Mouse (Mus musculus): ENCODE data around the gene Rpl37a.

Rpl37a gene

DNA sequence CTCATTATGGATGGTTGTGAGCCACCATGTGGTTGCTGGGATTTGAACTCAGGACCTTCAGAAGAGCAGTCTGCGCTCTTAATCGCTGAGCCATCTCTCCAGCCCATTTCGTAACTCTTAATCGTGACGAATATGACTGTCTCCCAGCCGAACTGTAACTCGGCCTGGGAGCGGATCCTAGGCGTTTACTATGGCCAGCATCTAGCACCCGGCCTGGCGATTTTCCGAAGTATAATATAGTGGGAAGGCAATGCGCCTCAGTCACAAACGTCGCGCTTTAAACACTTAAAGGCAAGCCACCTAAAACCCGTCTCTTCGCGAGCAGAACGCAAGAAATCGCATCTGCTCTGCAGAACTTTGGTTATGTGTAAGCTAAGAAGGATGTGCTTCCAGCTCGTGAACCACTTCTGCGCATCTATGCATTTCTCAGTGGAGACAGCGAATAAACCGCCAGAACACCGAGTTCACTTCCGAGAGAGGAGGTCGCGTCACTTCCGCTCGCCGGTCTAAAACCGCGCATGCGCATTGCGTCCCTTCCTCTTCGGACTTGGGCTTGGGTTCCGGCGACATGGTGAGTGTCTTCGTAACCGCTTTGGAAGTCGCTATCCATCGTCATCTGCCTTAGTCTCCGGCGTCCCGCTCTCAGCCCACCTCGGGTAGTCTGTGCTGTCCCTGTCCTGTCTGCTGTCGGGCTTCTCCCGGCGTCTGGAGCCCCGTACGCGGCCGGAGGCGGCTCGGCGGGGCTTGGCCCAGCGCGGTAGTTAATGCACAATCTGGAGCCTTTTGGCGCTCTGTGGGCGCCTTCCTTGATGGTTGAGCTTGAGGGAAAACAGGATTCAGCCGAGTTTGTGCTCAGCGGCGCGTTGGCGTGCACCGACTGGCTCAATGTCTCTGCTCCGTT lies at the start of gene Rpl37a:
Rpl37a (plus strand) TSS at position 538 of the 901 bp plus-strand sequence.
- DNase-seq (ENCODE audit: low spot score in 2 of 2): peak; percentile 91 to 95

DNA sequence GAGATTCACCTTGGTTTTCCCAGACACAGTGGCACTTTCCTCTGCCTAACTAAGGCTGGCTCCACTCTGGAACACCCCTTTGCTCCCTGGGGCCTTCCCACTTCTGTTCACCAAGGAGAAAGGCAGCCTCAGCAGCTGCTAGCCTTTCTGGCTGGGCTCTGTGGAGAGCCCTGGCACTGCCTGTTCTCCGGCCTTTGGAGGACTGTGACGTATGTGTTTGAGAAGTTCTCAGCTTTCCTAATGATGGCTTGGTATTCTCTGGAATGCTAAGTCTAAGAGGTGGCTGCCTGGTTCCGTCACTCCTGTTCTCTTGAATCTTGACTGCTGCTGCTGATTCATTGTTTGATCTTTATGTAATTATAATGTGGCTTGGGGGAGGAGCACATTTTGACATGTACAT lies 38.0 kb upstream of the Rpl37a start:
- no peak for DNase-seq (ENCODE audit: low spot score in 2 of 2)

DNA sequence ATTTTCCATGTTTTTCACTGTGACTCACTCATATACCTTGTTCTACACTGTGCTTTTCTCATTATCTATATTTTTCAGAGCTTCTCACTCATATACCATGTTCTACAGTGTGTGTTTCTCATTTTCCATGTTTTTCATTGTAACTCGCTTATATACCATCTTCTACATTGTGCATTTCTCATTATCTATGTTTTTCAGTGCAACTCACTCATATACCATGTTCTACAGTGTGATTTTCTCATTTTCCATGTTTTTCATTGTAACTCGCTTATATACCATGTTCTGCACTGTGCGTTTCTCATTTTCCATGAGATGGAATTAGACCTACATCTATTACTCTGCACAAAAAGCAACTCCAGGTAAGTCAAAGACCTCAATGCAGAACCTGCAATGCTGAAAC lies 14.8 kb upstream of the Rpl37a start:
- DNase-seq (ENCODE audit: low spot score in 2 of 2): no peak

DNA sequence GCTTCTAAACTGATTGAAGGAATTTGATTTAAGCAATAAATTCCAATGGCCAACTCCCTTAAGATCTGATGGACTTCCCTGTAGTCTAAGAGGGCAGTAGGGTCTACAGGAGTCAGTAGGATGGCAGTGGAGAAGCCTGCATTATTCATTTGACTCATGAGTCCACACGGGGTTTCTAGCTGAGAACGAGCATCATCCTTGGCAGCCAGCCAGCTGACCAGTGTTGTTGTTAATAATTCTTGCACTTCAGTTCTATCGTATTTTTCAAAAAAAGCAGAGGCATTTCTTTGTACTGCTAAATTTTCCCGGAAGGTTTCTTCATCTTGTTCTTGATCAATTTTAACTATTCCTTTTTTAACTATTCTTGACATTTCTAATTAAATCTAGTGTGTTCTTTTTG lies 12.4 kb upstream of the Rpl37a start:
- no peak for DNase-seq (ENCODE audit: low spot score in 2 of 2)

DNA sequence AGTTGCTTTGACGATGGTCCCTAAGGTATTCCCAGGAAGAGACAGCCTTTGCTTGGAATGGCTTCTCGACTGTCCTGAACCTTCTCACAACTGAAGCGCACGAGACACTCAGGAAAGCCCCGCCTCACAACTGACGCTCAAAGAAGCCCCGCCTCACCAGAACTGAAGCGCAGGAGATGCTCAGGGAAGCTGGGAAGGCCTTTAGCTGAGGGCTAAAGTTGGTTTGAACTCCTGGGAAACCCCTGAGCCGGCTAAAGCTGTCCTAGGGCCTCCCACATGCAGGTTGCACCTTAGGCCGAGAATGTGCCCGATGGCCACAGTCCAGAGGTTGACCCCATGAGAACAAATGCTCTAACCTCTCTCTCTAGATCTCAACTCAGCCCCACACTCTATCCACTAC lies 10.6 kb upstream of the Rpl37a start, which contains the start of gene Ankar:
Ankar (minus strand) TSS at position 101 of the 400 bp plus-strand sequence.
- DNase-seq (ENCODE audit: low spot score in 2 of 2): no peak

DNA sequence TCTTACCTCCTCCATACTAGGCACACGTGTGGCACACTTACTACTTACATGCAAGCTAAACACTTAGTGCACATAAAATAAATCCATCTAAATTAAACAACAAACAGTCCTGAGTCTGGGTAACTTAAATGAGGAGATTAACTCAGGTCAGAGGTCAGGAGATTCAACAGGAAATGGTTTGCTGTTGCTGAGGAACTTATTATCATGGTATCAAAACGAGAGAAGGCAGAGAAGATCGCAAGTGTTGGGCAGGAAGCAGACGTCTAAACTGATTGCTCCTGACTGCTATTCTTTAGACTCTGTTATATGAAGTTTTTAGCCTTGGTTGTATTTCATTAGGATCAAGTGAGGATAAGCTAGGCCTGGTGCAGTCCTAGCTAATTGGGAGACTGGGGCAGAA lies 3.6 kb upstream of the Rpl37a start:
- DNase-seq (ENCODE audit: low spot score in 2 of 2): no peak

DNA sequence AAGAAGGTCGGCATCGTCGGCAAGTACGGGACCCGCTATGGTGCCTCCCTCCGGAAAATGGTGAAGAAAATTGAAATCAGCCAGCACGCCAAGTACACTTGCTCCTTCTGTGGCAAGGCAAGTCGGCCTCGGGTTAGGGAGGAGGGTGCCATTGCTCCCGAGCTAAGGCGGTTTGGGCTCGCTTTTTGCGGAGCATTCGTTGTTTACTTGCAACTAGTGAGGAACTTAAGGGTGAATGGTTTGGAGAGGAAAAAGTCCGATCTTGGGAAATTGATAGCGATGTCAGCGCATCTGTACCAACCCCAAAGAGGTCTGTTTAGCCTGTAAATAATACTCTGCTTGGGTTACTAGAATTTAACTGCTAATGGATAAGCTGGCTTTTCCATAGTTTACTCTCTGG lies 594 bp downstream of the Rpl37a start:
- DNase-seq (ENCODE audit: low spot score in 2 of 2): no peak

DNA sequence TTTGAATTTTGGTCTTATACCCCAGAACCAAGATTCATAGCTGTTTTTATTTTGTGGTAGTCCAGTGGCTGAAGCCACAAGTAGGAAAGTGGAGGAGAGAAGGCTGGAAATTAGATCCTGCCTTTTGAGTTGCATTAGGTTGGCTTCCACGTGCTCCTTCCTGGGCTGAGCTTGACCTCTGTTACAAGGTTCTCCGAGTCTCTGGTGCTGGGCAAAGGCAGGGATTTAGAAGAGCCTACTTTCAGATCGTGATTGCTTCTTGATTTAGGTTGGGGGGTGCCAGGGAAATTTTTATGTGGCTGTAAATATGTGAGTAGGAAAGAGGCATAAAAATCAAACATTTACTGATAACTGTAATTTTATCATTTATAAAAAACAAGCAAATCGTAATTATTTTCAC lies 3.5 kb downstream of the Rpl37a start:
- no peak for DNase-seq (ENCODE audit: low spot score in 2 of 2)

DNA sequence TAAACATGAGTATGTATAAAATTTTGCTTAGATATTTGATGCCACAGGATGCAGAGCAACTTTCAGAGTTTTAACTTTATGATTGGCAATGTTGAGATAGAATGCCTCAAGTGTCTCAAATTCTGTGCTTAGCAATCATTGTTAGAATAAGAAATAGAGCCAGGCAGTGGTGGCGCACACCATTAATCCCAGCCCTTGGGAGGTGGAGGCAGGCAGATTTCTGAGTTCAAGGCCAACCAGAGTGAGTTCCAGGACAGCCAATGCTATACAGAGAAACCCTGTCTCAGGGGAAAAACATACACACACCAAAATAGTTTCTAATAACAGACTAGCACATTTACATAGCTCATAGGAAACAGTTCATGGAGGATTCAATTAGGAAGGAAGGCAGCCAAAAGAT lies 4.0 kb downstream of the Rpl37a start:
- no peak for DNase-seq (ENCODE audit: low spot score in 2 of 2)

DNA sequence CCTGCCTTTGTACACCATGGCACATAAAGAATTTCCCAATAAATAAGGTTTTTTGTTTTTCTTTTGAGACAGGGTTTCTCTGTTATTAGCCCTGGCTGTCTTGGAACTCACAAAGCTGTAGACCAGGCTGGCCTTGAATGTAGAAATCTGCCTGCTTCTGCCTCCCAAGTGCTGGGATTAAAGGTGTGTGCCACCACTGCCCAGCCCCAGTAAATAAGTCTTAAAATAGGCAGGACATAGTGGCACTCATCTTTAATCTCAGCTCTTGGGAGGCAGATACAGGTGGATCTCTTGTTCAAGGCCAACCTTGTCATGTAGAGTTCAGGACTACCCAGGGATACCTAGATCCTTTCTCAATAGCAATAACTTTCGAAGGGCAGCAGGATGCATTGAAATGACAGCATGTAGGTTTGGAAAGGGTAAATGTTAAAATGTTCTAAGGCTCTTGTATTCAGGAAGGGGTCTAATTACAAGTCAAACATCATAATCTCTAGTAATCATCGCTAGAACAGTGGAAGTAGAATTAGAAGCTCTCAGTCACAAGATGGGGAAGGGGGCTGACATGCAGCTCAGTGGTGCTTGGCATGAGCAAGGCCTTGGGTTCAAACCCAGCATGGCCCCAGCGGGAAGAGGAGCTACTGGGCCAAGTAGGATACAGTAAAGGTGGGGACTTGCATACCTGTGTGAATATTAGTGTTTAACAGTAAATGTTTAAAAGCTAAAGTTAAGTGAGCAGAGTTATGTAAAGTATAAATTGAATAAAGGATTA lies 4.7 kb downstream of the Rpl37a start:
- DNase-seq (ENCODE audit: low spot score in 2 of 2): no peak

DNA sequence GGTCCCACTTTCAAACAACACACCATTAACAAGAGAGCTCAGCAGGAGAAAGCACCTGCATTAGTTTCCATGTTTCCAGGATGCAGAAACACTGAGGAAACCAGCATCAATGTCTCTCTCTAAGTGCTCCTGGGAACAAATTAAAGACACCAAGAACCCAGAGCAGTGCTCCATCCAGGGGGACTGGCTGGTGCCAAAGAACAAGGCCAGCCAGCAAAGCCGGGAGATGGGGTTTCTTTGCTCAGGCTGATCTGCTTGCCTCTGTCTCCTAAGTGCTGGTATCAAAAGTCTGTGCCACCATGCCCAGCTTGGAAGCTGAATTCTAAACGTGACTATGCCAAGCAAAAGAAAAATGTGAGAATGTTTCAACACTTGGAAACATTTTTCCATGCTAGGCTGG lies 5.3 kb downstream of the Rpl37a start:
- DNase-seq (ENCODE audit: low spot score in 2 of 2): no peak

DNA sequence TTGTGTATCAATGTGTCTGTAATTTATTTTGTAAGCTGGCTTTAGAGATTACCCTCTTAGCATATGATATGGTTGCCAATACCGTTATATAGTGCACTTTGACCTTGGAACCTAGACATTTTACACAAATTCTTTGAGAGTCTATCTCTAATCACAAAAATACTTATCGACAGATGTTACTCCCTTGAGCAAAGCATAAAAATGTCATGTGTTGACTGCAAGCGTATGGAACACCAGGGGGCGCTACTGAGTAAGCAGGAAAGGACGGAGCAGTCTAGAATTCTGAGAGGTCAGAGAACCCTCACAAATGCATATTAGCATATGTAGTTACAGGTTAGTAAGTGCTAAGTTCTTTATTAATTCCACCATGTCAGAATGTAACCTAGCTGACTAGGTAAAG lies 5.8 kb downstream of the Rpl37a start:
- DNase-seq (ENCODE audit: low spot score in 2 of 2): peak; percentile 71 to 90

DNA sequence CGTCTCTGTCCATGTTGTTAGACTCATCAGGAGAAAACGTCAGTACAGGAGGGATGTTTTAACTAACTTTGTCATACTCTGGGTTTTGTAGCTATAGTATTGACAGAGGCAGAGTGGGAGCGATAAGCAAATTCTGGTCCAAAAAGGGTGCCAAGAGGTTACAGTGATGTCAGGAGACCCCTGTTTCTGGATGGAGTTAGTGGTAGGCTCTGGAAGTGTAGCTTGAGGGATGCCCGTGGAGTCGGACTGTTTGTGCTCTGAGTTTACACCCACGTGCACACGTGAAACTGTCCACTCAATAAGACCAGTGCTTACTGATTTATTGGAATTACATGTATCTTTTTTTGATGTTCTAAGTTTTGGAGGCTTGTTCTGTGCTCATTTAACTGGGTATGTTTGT lies 6.5 kb downstream of the Rpl37a start:
- DNase-seq (ENCODE audit: low spot score in 2 of 2): no peak

DNA sequence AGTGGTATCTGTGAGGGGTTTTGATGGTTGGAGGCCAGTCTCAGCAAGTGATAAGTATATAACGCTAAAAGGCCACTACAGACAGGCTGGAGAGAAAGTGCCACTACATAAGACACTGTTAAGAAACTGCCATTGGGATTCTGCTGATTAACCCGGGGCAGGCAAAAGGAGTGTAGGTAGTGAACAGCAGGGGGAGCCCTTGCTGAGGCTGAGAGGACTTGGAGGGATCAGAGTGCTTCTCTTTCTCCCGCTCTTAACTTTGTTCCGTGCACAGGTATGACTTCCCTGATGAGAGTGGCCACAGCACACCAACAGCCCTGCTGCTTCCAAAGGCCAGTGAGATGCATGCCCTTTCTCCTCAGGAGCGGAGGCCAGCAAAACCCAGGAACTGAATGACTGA lies 7.8 kb downstream of the Rpl37a start:
- peak; percentile 52 to 80 for DNase-seq (ENCODE audit: low spot score in 2 of 2)

DNA sequence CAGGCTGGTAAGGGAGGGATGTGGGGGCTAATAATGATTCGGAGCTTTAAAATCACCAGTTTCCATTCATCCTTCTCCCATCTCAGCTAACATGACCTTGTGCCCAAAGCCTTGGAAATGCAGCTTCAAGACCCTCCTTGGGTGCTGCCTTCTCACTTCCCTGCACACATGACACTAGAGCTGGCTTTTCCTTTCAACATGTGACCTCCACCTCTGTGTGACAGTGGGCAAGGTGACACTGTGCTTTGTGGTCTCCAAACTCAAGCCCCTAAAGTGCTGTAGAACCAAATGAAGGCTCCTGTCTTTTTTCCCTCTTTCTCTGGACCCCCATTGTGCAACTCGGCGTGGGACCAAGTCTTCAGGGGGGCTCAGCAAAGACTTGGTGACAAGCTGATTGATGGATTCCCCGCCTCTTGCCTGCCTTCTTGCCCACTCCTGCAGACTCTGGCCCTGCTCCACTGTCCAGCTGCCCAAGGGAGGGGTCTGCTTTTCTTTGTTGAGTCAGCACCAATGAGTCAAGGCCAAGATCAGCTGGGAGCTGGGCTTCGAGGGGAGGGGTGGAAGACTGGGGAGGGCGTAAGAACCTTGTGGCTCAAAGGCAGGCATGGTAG lies 9.1 kb downstream of the Rpl37a start:
- DNase-seq (ENCODE audit: low spot score in 2 of 2): no peak

DNA sequence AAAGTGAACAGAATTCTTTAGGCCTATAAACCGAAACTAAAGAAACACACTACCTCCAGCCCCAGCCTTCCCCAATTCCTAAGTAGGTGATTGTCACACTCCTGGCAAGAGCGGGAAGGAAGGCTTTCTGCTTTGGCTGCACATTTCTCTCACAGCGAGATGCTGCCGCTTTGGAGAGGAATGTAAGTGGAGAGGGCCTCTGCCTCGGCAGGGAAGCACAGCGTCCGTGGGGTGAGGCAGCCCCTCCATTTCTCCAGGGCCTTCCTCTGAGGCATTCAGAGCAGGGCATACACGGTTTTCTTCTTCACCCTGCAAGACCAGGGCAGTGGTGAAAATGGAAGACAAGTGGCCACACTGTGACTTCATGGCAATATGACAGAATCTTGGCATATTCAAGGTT lies 11.6 kb downstream of the Rpl37a start:
- DNase-seq (ENCODE audit: low spot score in 2 of 2): no peak

DNA sequence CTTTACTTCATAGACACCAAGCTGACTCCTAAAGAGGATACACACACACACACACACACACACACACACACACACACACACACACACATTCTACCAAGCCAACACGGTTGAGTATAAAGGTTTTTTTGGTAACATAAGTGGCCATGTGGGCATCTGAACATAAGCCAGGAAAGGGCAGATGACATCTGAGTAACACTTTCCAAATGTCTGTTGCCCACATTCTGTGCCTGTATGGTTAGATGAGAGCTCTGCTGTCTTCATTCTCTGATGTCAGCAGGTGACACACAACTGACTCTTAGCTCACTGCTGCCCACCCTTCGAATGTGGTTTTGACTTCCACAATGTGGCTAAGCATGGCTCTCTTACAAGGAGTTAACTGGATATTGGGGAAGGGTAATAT lies 13.3 kb downstream of the Rpl37a start:
- no peak for DNase-seq (ENCODE audit: low spot score in 2 of 2)

DNA sequence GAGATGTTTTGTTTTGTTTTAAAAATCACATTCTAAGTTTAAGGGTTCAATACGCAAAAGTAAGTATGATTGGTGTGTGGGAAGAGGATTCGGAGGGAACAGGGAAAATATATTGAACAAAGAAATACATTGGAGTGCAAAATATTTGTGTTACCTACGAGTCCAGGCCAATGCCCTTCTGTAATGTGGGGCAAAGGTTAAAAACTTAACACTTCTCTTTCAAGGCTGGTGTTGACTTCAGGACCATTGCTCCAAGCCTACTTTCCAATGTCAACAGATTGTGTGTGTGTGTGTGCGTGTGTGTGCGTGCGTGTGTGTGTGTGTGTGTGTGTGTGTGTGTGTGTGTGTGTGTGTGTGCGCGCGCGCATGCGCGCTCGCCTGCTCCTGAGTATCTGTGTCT lies 14.9 kb downstream of the Rpl37a start:
- DNase-seq (ENCODE audit: low spot score in 2 of 2): no peak

DNA sequence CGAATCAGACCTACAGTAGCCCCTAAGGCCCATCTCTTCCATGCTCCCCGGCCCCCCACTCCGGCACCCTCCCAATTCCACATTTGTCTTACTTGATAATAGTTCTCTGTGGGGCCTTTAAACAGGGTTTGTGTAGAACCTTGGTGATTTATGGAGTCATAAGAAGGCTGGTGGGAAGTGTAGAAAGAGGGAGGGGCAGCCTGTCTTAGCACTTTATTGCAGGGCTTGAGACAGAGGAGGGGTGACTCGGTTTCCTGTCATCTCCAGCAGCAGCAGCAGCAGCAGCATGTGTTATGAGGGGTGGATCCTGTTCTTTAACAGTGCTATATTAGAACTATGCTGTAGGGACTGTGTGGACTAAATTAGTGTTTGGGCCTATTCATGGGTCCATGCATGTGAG lies 17.7 kb downstream of the Rpl37a start:
- DNase-seq (ENCODE audit: low spot score in 2 of 2): no peak

DNA sequence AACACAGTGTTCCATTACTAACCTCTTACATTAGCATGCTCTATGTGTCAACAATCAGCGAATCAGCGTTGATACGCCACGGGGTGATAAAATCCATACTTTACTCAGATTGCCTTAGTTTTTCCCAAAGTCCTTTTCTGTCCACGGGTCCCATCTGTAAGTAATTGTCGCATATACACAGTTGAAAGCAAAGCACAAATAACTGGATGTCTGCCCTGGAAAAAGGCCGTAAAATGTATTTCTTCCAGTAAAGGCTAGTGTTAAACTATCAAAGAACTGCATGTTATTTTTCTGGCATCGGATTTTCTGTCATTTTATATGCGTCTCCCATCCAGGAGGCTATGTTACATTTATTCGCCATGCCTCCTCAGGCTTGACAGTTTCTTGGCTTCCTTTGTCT lies 19.0 kb downstream of the Rpl37a start:
- DNase-seq (ENCODE audit: low spot score in 2 of 2): no peak

DNA sequence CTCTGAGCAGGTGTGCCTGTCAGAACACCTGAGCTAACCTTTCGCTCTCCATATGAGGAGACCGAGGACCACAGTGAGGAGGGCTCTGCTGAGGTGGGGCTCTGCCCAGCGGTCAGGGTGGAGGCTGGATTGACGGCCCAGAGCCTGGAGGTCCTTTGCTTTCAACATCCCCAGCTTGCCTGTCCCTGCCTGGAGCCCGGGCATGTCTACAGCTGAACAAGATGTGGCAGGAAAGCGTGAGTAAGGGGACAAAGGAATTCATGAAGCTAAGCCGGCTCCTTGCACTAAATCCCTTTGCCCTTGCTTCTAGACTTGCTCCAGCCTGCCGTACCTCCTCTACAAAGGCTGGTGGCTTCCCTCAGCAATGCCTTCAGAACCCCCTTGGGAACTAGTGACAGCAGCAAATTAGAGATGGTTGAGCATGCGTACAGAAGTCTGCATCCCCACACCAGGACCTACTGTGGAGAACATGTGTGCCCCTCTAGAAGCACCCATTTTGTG lies 22.2 kb downstream of the Rpl37a start:
- no peak for DNase-seq (ENCODE audit: low spot score in 2 of 2)

DNA sequence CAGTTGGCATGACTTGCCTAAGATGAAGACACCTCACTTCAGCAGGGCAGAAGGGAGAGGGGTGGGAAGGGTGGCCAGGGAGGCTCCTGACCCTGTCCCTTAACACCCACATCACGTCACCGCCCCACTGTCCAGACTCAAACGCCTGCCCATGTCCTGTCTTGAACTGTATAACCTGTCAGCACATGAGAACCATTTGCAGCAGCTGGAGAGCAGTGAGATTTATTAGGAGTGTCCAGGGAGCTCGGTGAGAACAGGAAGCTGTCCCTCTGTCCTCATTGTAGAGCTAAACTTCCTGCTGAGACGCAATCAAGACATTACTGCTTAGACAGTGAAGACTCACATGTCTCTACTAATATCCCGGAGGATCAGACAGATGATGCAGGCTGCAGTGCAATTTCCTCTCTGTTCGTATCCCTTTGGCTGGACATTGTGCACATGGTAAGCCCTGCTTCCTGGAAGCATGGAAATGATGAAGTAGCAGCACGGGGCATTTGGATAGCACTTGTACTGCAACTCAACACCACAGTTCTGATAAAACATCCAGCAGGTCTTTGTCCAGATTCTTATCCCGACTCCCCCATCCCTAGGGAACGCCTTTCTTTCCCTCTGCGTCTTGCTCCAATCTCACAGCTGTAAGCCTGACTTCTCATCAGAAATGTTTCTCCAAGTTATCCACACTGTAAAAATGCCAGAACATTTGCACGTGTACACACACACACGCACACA lies 25.5 kb downstream of the Rpl37a start:
- DNase-seq (ENCODE audit: low spot score in 2 of 2): no peak
